Mouse (Mus musculus) gastrocnemius, adult 18-20 months (tissue): Measurements from ENCODE around the gene Nphs1. TPM values are rescaled to one million over a fixed set of nuclear protein-coding genes. Genes with fewer than 3 reads are reported as not detected.

Experiments used
- total RNA-seq, 2 experiments: library from RNA; stranded (reverse); gene quantifications; 2 replicates each; pipeline ENCODE4 v1.2.3; 2021

Nphs1 gene
- total RNA-seq, 2 experiments from 2014 or later = not detected

Other genes starting within 250 kb of the Nphs1 start
- 10 to 100 TPM; 57.1 to 57.7 TPM for gene Polr2i, start 226.4 kb upstream of the Nphs1 start, total RNA-seq
- gene Tbcb, start 226.0 kb upstream of the Nphs1 start, total RNA-seq = 10 to 100 TPM; 29.6 to 31.9 TPM
- not detected for gene Ovol3, start 222.6 kb upstream of the Nphs1 start, total RNA-seq
- not detected for gene Thap8, start 178.2 kb upstream of the Nphs1 start, total RNA-seq
- gene Wdr62, start 177.9 kb upstream of the Nphs1 start, total RNA-seq = 1 to 10 TPM; 2.0 to 2.2 TPM
- 1 to 10 TPM; 3.2 to 4.3 TPM for gene Clip3, start 166.6 kb upstream of the Nphs1 start, total RNA-seq
- 10 to 100 TPM; 20.6 to 24.6 TPM for gene Alkbh6, start 149.6 kb upstream of the Nphs1 start, total RNA-seq
- 1 to 10 TPM; 2.0 to 2.1 TPM for gene Syne4, start 143.5 kb upstream of the Nphs1 start, total RNA-seq
- gene E130208F15Rik, start 136.6 kb upstream of the Nphs1 start, total RNA-seq = under 1 TPM; 0.59 TPM
- 1 to 10 TPM; 6.5 to 7.6 TPM for gene Sdhaf1, start 134.4 kb upstream of the Nphs1 start, total RNA-seq
- 1 to 10 TPM; 4.7 to 5.3 TPM for gene Lrfn3, start 95.5 kb upstream of the Nphs1 start, total RNA-seq
- 1 to 10 TPM; 3.3 to 6.3 TPM for gene Tyrobp, start 44.6 kb upstream of the Nphs1 start, total RNA-seq
- not detected for gene Hcst, start 38.5 kb upstream of the Nphs1 start, total RNA-seq
- gene Nfkbid, start 36.6 kb upstream of the Nphs1 start, total RNA-seq = under 1 TPM in 1 of 2 experiments, not detected in 1; 0.11 TPM
- 1 to 10 TPM in 1 of 2 experiments, under 1 TPM in 1; 0.82 to 1.4 TPM for gene Aplp1, start 12.8 kb upstream of the Nphs1 start, total RNA-seq
- not detected for gene Kirrel2, start 625 bp upstream of the Nphs1 start, total RNA-seq
- gene Prodh2, start 35.3 kb downstream of the Nphs1 start, total RNA-seq = not detected
- gene Arhgap33, start 76.7 kb downstream of the Nphs1 start, total RNA-seq = under 1 TPM; 0.27 to 0.47 TPM
- gene Hspb6, start 93.9 kb downstream of the Nphs1 start, total RNA-seq = 1,000 to 10,000 TPM; 1,641 to 2,096 TPM
- 1 to 10 TPM; 5.1 to 8.0 TPM for gene Proser3, start 94.0 kb downstream of the Nphs1 start, total RNA-seq
- 1 to 10 TPM; 8.7 to 9.0 TPM for gene Lin37, start 101.5 kb downstream of the Nphs1 start, total RNA-seq
- gene U2af1l4, start 105.0 kb downstream of the Nphs1 start, total RNA-seq = 10 to 100 TPM; 50.9 to 53.6 TPM
- gene Gm49396, start 105.0 kb downstream of the Nphs1 start, total RNA-seq = 1 to 10 TPM; 1.0 to 1.3 TPM
- gene Psenen, start 105.3 kb downstream of the Nphs1 start, total RNA-seq = 100 to 1,000 TPM; 122 to 132 TPM
- 1 to 10 TPM in 1 of 2 experiments, under 1 TPM in 1; 0.82 to 1.4 TPM for gene Igflr1, start 107.1 kb downstream of the Nphs1 start, total RNA-seq
- 10 to 100 TPM; 12.5 to 12.9 TPM for gene Kmt2b, start 130.4 kb downstream of the Nphs1 start, total RNA-seq
- gene Zbtb32, start 140.6 kb downstream of the Nphs1 start, total RNA-seq = not detected
- not detected for gene Upk1a, start 154.5 kb downstream of the Nphs1 start, total RNA-seq
- 1,000 to 10,000 TPM; 2,016 to 2,070 TPM for gene Cox6b1, start 167.8 kb downstream of the Nphs1 start, total RNA-seq
- not detected for gene Etv2, start 177.5 kb downstream of the Nphs1 start, total RNA-seq
- 10 to 100 TPM; 37.6 to 40.7 TPM for gene Rbm42, start 192.0 kb downstream of the Nphs1 start, total RNA-seq
- gene Haus5, start 206.7 kb downstream of the Nphs1 start, total RNA-seq = 1 to 10 TPM; 2.6 to 3.8 TPM
- gene Pmis2, start 213.3 kb downstream of the Nphs1 start, total RNA-seq = 1 to 10 TPM; 2.8 to 3.9 TPM
- not detected for gene 2200002J24Rik, start 240.6 kb downstream of the Nphs1 start, total RNA-seq